Mouse (Mus musculus) spleen, adult 2 months (tissue): ENCODE results near the gene Rreb1.

ENCODE experiments used
- CTCF ChIP-seq: fragments of 200-500 bp; IDR thresholded peaks from 2 replicates; pipeline ENCODE4 v1.5.1; 2011; ENCODE audit warnings: mild to moderate bottlenecking, inconsistent platforms; ENCODE audit not compliant: insufficient read depth, insufficient read length, insufficient replicate concordance; ENCODE audit errors: extremely low read depth
- POLR2A ChIP-seq: fragments of 200-500 bp; IDR thresholded peaks from 2 replicates; pipeline ENCODE4 v1.6.1; 2011; ENCODE audit warnings: low read depth, low read length, inconsistent platforms

DNA sequence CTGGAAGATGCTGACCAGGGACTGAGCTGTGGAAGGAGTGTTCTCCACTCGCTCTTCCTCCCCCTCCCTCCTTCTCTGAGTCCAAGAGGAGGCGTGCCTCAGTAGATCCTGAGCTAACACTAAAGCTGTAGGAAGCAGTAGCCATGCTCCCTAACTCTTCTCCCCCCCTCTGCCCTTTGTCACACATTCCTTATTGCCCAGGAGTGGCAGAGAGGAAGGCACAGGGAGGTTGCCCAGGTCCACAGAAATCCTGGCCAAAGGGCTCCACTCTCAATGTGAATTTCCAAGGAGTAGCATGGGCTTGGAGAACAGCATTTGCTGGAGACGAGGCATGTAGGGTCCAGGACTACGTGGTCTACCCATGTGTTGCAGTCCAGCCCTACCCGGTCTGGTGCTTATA, 104.8 kb downstream of the Rreb1 start:
- no peak for TF ChIP-seq POLR2A
- no peak for TF ChIP-seq CTCF
